In genomic region chr4:36951150-36951954, GRCm38 (mm10) we compare ENCODE assay signal across 8 mouse cellular contexts. TPM values are rescaled to one million over a fixed set of nuclear protein-coding genes. Genes with fewer than 3 reads are reported as not detected.
DNase-seq lines count a peak whose midpoint lies in the region; ATAC-seq and TF ChIP-seq lines count a peak whose summit lies in the region.

Lingo2 (minus strand) TSS chr4:36951747.

- TF ChIP-seq CTCF in kidney, adult 2 months (conservative IDR thresholded peaks at IDR 0.05; ENCODE audit: insufficient read depth, insufficient read length, low read depth, low read length), result no peak

- peak within 1 kb of the TSS; percentile 64 for H3K4me3 ChIP-seq in embryonic facial prominence, embryonic 10.5 days
- H3K4me3 ChIP-seq in hindbrain, embryonic 12.5 days, result peak within 1 kb of the TSS; percentile 58
- H3K4me3 ChIP-seq in limb, embryonic 15.5 days, result peak within 1 kb of the TSS; percentile 53
- no peak within 1 kb of the TSS; the same call in 1 of the 2 replicates for H3K4me3 ChIP-seq in kidney, adult 2 months (ENCODE audit: insufficient read depth, low read depth, low read length)

- TF ChIP-seq POLR2A in kidney, adult 2 months (IDR thresholded peaks at IDR 0.05; ENCODE audit: low read depth, low read length), result no peak

- H3K9me3 ChIP-seq in embryonic facial prominence, embryonic 10.5 days, result no peaks in the 10 kb centered on the region
- H3K9me3 ChIP-seq in hindbrain, embryonic 12.5 days (replicated peaks), result no peaks in the 10 kb centered on the region
- H3K9me3 ChIP-seq in limb, embryonic 15.5 days, result no peaks in the 10 kb centered on the region

- DNase-seq in kidney, postnatal 4 days, result peak; percentile 14 to 29
- DNase-seq in kidney, adult 18-20 months, result no peak
- peak; percentile 56 for DNase-seq in embryonic facial prominence, embryonic 10.5 days (ENCODE audit: low spot score)
- peak; percentile 71 to 73 for DNase-seq in right cerebral cortex, postnatal 10 days (ENCODE audit: low spot score in 2 of 2)
- DNase-seq in thymus, postnatal 14 days, result no peak
- no peak for DNase-seq in kidney, adult 2 months

- H3K9ac ChIP-seq in hindbrain, embryonic 12.5 days, result peak within 1 kb of the TSS; percentile 56
- H3K9ac ChIP-seq in limb, embryonic 15.5 days, result peak within 1 kb of the TSS; percentile 40

- under 1% methylated on average over 61 of the region's 61 CpGs for WGBS in embryonic facial prominence, embryonic 10.5 days
- WGBS in hindbrain, embryonic 12.5 days, result under 1% methylated on average over 52 of the region's 61 CpGs
- under 1% methylated on average over 61 of the region's 61 CpGs for WGBS in limb, embryonic 15.5 days
- WGBS in kidney, adult 2 months, result under 1% methylated on average over 61 of the region's 61 CpGs

- peak within 1 kb of the TSS; percentile 99 for H3K4me2 ChIP-seq in hindbrain, embryonic 12.5 days (replicated peaks)
- H3K4me2 ChIP-seq in limb, embryonic 15.5 days, result peak within 1 kb of the TSS; percentile 97

- H3K4me1 ChIP-seq in embryonic facial prominence, embryonic 10.5 days, result peaks cover 21% of the 10 kb centered on the region
- H3K4me1 ChIP-seq in hindbrain, embryonic 12.5 days, result peaks cover 18% of the 10 kb centered on the region
- peaks cover 24% of the 10 kb centered on the region for H3K4me1 ChIP-seq in limb, embryonic 15.5 days
- H3K4me1 ChIP-seq in kidney, adult 2 months (ENCODE audit: control insufficient read depth, insufficient read depth, low read length), result no peaks in the 10 kb centered on the region

- H3K27ac ChIP-seq in embryonic facial prominence, embryonic 10.5 days (replicated peaks), result no peak within 1 kb of the TSS
- no peak within 1 kb of the TSS for H3K27ac ChIP-seq in hindbrain, embryonic 12.5 days
- no peak within 1 kb of the TSS for H3K27ac ChIP-seq in limb, embryonic 15.5 days
- no peak within 1 kb of the TSS for H3K27ac ChIP-seq in kidney, adult 2 months (ENCODE audit: insufficient read depth, low read depth, low read length)

- H3K36me3 ChIP-seq in embryonic facial prominence, embryonic 10.5 days (replicated peaks), result no peaks in the 10 kb centered on the region
- no peaks in the 10 kb centered on the region for H3K36me3 ChIP-seq in hindbrain, embryonic 12.5 days
- H3K36me3 ChIP-seq in limb, embryonic 15.5 days, result no peaks in the 10 kb centered on the region
- H3K36me3 ChIP-seq in kidney, adult 2 months (ENCODE audit: control insufficient read depth, insufficient read depth, low read length), result no peaks in the 10 kb centered on the region

- H3K27me3 ChIP-seq in embryonic facial prominence, embryonic 10.5 days (replicated peaks; ENCODE audit: low read depth, poor library complexity, severe bottlenecking), result peaks cover 66% of the 10 kb centered on the region
- peaks cover 50% of the 10 kb centered on the region for H3K27me3 ChIP-seq in hindbrain, embryonic 12.5 days
- peaks cover 48% of the 10 kb centered on the region for H3K27me3 ChIP-seq in limb, embryonic 15.5 days
- no peaks in the 10 kb centered on the region for H3K27me3 ChIP-seq in kidney, adult 2 months (replicated peaks; ENCODE audit: control insufficient read depth, insufficient read depth, low read length)

- peak; percentile 49 for ATAC-seq in hindbrain, embryonic 12.5 days (ENCODE audit: low FRiP score)
- ATAC-seq in limb, embryonic 15.5 days (ENCODE audit: insufficient number of reproducible peaks, low FRiP score, low TSS enrichment, low read depth), result 0 out of 2 replicates have a peak, but pooled peaks have one; percentile 40

RNA-seq across cellular contexts. Expression of gene Lingo2, which starts in this region (rescaled TPM):
- 0.88 and 2.1 TPM in 2 replicates for polyA plus RNA-seq in embryonic facial prominence, embryonic 10.5 days (2016; fragmentation: Nextera tagmentation; extraction: Ambion mirVana)
- 11.6 and 12.4 TPM in 2 replicates for polyA plus RNA-seq in hindbrain, embryonic 12.5 days (2016; fragmentation: Nextera tagmentation; extraction: Ambion mirVana)
- 3.5 and 4.5 TPM in 2 replicates for polyA plus RNA-seq in limb, embryonic 15.5 days (2015; fragmentation: Nextera tagmentation; extraction: Ambion mirVana)
- polyA plus RNA-seq in kidney, adult 2 months (2012; rRNA removed), result 0.09 and 0.12 TPM in 2 replicates

Comparison
In these comparisons a context has a peak if more than half of its experiments do, and no peak if none do; other contexts are left out.
1. DNase-seq: peak in kidney, postnatal 4 days (2 of 2), embryonic facial prominence, embryonic 10.5 days (single experiment) and right cerebral cortex, postnatal 10 days (2 of 2); none in kidney, adult 18-20 months (single experiment), thymus, postnatal 14 days (single experiment) and kidney, adult 2 months (single experiment).